Mouse (Mus musculus): ENCODE results near the gene Leprot. TPM values are rescaled to one million over a fixed set of nuclear protein-coding genes. Genes with fewer than 3 reads are reported as not detected.

Leprot gene
- polyA plus RNA-seq, 1 experiment from 2014 or later = 75.7 TPM

DNA sequence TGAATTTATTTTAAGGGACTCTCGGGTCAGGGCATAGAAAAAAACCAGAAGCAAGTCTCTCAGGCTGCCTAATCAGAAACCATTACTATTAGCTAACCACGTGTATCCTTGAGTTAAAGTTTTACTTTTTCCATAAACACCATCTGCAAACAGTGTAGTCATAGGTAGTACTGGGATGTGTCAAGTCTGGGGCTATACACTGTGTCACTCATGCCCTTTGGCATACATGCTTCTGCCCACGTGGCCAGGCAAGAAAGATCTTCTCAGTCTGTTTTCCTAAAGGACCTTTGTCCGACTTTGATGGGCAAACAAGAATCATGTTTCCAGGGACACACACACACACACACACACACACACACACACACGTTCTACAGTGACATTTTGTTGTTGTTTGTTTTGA, 27.3 kb downstream of the Leprot start:
- H3K9ac ChIP-seq (ENCODE audit: low read depth, low read length) = no peak overlapping the region
- H3K4me3 ChIP-seq (ENCODE audit: low read depth, low read length) = no peak overlapping the region
- H3K4me2 ChIP-seq = no peak overlapping the region
- H3K27ac ChIP-seq (ENCODE audit: low read depth, low read length) = no peak overlapping the region
- no peaks in the 10 kb centered on the region for H3K27me3 ChIP-seq (ENCODE audit: control insufficient read depth, insufficient read depth, low read length)
- no peak for ATAC-seq (replicated peaks; ENCODE audit: insufficient number of reproducible peaks, low FRiP score, low TSS enrichment)
- WGBS (ENCODE audit: insufficient replicate concordance) = 65% methylated on average over 5 of the region's 5 CpGs
- H3K36me3 ChIP-seq (ENCODE audit: control insufficient read depth, insufficient read depth, low read length) = no peaks in the 10 kb centered on the region
- H3K4me1 ChIP-seq (ENCODE audit: control insufficient read depth, insufficient read depth, low read length) = no peaks in the 10 kb centered on the region
- H3K9me3 ChIP-seq (replicated peaks; ENCODE audit: control insufficient read depth, low read length) = no peaks in the 10 kb centered on the region

DNA sequence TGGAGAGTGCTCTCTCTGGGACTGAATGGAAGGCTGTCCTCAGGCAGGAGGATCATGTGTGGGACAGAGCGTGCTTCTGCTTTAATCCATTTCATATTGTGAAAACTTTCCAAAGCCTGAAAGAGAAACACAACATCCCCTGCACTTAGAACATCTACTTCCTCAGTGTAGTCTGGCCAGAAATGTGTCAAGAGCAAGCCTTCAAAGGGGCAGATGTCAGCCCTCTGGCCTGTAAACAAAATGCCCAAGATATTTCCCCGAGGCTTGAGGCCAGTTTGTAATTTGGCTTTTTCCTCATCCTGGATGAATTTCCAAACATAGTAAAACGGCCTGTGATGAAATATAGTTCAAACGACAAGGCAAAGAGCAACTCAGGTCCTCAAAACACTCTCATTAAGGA, 28.2 kb downstream of the Leprot start:
- H3K27ac ChIP-seq (ENCODE audit: low read depth, low read length) = no peak overlapping the region
- 70% methylated on average over 4 of the region's 4 CpGs for WGBS (ENCODE audit: insufficient replicate concordance)
- ATAC-seq (replicated peaks; ENCODE audit: insufficient number of reproducible peaks, low FRiP score, low TSS enrichment) = no peak

DNA sequence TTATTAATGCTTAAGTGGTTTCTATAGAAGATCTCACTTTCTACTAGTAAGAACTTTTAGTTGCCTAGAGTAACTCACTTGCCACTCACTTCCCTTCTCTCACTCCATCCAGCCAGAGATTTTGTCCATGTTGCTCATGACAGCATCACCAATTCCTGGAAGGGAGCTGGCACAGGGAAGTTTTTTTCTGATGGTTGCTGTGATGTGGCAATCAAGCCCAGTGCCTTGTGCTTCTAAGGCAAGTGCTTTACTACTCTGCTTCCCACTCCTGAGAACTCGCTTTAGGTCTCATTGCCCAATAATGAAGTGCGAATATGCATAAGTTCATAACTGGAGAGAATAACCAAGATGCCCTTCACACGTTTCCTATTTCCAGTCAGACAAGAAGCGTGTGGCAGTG, 35.1 kb downstream of the Leprot start:
- H3K27ac ChIP-seq (ENCODE audit: low read depth, low read length) = no peak overlapping the region
- H3K4me3 ChIP-seq (ENCODE audit: low read depth, low read length) = no peak overlapping the region
- no peaks in the 10 kb centered on the region for H3K4me1 ChIP-seq (ENCODE audit: control insufficient read depth, insufficient read depth, low read length)
- H3K4me2 ChIP-seq = no peak overlapping the region
- no peak for ATAC-seq (replicated peaks; ENCODE audit: insufficient number of reproducible peaks, low FRiP score, low TSS enrichment)
- no peaks in the 10 kb centered on the region for H3K36me3 ChIP-seq (ENCODE audit: control insufficient read depth, insufficient read depth, low read length)
- H3K27me3 ChIP-seq (ENCODE audit: control insufficient read depth, insufficient read depth, low read length) = no peaks in the 10 kb centered on the region
- H3K9me3 ChIP-seq (replicated peaks; ENCODE audit: control insufficient read depth, low read length) = no peaks in the 10 kb centered on the region
- H3K9ac ChIP-seq (ENCODE audit: low read depth, low read length) = no peak overlapping the region
- 77% methylated on average over 4 of the region's 4 CpGs for WGBS (ENCODE audit: insufficient replicate concordance)

More for the DNA sequence above, 28.2 kb downstream of the Leprot start:
- no peaks in the 10 kb centered on the region for H3K27me3 ChIP-seq (ENCODE audit: control insufficient read depth, insufficient read depth, low read length)
- H3K4me3 ChIP-seq (ENCODE audit: low read depth, low read length) = no peak overlapping the region
- no peaks in the 10 kb centered on the region for H3K36me3 ChIP-seq (ENCODE audit: control insufficient read depth, insufficient read depth, low read length)
- no peak overlapping the region for H3K9ac ChIP-seq (ENCODE audit: low read depth, low read length)
- no peaks in the 10 kb centered on the region for H3K4me1 ChIP-seq (ENCODE audit: control insufficient read depth, insufficient read depth, low read length)
- no peak overlapping the region for H3K4me2 ChIP-seq
- no peaks in the 10 kb centered on the region for H3K9me3 ChIP-seq (replicated peaks; ENCODE audit: control insufficient read depth, low read length)

DNA sequence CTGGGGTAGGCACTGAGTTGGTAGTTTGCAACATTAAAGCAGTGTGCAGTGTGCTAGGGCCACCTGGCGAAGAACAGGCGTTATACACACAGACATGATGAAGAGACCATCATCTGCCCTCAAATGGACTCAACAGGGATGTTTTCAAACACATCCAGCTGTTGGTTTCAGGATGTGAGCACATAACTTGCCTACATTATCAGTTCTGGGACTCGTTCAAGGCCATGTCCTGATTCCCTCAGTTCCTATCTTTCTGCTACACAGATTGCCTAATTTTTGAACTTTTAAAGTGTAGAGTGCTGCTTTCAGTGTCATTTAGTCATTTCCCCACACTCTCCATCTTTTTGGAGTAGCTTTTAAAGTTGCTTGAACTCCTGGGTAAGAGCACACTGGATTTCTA, 35.6 kb downstream of the Leprot start:
- no peaks in the 10 kb centered on the region for H3K36me3 ChIP-seq (ENCODE audit: control insufficient read depth, insufficient read depth, low read length)
- ATAC-seq (replicated peaks; ENCODE audit: insufficient number of reproducible peaks, low FRiP score, low TSS enrichment) = no peak
- H3K4me3 ChIP-seq (ENCODE audit: low read depth, low read length) = no peak overlapping the region
- H3K4me2 ChIP-seq = no peak overlapping the region
- H3K27ac ChIP-seq (ENCODE audit: low read depth, low read length) = no peak overlapping the region
- no peaks in the 10 kb centered on the region for H3K4me1 ChIP-seq (ENCODE audit: control insufficient read depth, insufficient read depth, low read length)
- H3K27me3 ChIP-seq (ENCODE audit: control insufficient read depth, insufficient read depth, low read length) = no peaks in the 10 kb centered on the region
- no peaks in the 10 kb centered on the region for H3K9me3 ChIP-seq (replicated peaks; ENCODE audit: control insufficient read depth, low read length)
- no peak overlapping the region for H3K9ac ChIP-seq (ENCODE audit: low read depth, low read length)
- WGBS (ENCODE audit: insufficient replicate concordance) = 64% methylated on average over 3 of the region's 3 CpGs

DNA sequence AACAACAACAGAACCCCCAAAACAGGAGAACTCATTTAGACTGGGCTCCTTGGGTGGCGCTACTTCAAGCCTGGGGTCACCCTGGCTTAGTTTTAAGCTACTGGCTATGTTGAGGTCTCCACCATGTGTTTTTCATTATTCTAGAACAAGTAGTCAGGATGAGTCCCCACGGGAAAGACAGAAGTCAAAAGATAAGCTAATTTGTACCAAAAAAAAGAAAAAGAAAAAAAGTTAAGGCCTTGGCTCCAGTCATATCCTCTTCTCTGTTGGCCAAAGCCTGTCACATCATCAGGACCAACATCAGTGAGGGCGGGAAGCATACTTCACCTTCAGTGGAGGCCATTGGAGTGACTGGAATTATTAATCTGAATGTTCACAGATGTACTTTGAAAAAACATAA, 37.3 kb downstream of the Leprot start:
- no peaks in the 10 kb centered on the region for H3K4me1 ChIP-seq (ENCODE audit: control insufficient read depth, insufficient read depth, low read length)
- no peak overlapping the region for H3K9ac ChIP-seq (ENCODE audit: low read depth, low read length)
- 69% methylated on average over 3 of the region's 3 CpGs for WGBS (ENCODE audit: insufficient replicate concordance)

DNA sequence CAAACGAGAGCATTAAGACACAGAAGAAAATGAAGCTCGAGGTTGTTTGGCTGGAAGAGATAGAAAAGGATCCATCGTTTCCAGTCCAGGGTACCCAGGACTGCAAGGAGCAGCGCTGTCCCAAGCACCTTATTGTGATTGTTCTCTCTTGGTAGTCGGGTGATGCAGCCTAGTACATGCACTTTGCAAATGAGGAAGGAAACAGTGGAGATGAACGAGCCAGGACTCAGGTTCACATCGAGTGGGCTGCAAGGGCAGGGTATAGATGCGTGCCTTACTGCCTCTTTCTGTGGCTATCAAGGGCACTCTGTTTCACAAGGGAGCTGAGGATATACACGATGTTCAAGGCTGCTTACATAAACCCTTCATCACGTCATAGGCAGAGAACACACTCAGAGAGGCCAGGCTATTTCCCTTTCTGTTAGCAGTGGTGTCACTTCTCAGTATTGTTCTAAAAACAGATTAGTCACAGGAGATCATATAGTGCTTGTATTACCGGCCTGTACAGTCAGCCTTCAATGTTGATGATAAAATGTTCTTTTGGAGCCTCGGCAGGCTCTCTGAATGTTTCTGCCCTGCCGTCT, 38.8 kb downstream of the Leprot start:
- no peak overlapping the region for H3K27ac ChIP-seq (ENCODE audit: low read depth, low read length)
- H3K36me3 ChIP-seq (ENCODE audit: control insufficient read depth, insufficient read depth, low read length) = no peaks in the 10 kb centered on the region
- WGBS (ENCODE audit: insufficient replicate concordance) = 70% methylated on average over 13 of the region's 13 CpGs
- no peaks in the 10 kb centered on the region for H3K9me3 ChIP-seq (replicated peaks; ENCODE audit: control insufficient read depth, low read length)
- H3K9ac ChIP-seq (ENCODE audit: low read depth, low read length) = no peak overlapping the region
- H3K27me3 ChIP-seq (ENCODE audit: control insufficient read depth, insufficient read depth, low read length) = no peaks in the 10 kb centered on the region
- H3K4me3 ChIP-seq (ENCODE audit: low read depth, low read length) = no peak overlapping the region
- ATAC-seq (replicated peaks; ENCODE audit: insufficient number of reproducible peaks, low FRiP score, low TSS enrichment) = no peak
- H3K4me2 ChIP-seq = no peak overlapping the region
- H3K4me1 ChIP-seq (ENCODE audit: control insufficient read depth, insufficient read depth, low read length) = no peaks in the 10 kb centered on the region

More for the DNA sequence above, 37.3 kb downstream of the Leprot start:
- ATAC-seq (replicated peaks; ENCODE audit: insufficient number of reproducible peaks, low FRiP score, low TSS enrichment) = no peak
- H3K27ac ChIP-seq (ENCODE audit: low read depth, low read length) = no peak overlapping the region
- no peaks in the 10 kb centered on the region for H3K36me3 ChIP-seq (ENCODE audit: control insufficient read depth, insufficient read depth, low read length)
- no peak overlapping the region for H3K4me2 ChIP-seq
- no peak overlapping the region for H3K4me3 ChIP-seq (ENCODE audit: low read depth, low read length)
- H3K27me3 ChIP-seq (ENCODE audit: control insufficient read depth, insufficient read depth, low read length) = no peaks in the 10 kb centered on the region
- no peaks in the 10 kb centered on the region for H3K9me3 ChIP-seq (replicated peaks; ENCODE audit: control insufficient read depth, low read length)

DNA sequence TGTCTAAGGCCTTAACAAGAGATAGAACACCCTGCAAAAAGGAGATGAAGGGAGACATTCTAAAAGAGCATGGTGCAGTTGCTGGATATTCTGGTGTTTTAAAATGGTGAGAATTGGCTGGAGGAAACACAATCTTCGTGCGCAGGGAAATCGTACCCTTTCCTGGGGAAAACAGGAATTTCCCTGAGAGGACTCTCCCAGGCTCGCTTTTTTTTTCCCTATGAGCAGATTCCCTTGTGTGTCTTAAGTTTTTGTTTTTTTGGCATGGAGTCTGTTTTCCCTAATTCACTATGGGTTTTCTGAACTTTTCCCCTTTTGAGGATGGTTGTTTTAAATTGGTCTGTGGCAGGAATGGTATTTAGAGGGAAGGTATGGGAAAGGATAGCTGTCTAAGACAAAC, 41.7 kb downstream of the Leprot start:
- Histone ChIP-seq H3K9me3 (replicated peaks; ENCODE audit: control insufficient read depth, low read length) (no peaks in the 10 kb centered on the region), H3K36me3 (ENCODE audit: control insufficient read depth, insufficient read depth, low read length) (no peaks in the 10 kb centered on the region), H3K9ac (ENCODE audit: low read depth, low read length) (no peak overlapping the region), H3K4me1 (ENCODE audit: control insufficient read depth, insufficient read depth, low read length) (no peaks in the 10 kb centered on the region), H3K27me3 (ENCODE audit: control insufficient read depth, insufficient read depth, low read length) (no peaks in the 10 kb centered on the region), H3K4me3 (ENCODE audit: low read depth, low read length) (no peak overlapping the region), H3K4me2 (no peak overlapping the region), H3K27ac (ENCODE audit: low read depth, low read length) (no peak overlapping the region)
- ATAC-seq (replicated peaks; ENCODE audit: insufficient number of reproducible peaks, low FRiP score, low TSS enrichment) = no peak
- WGBS (ENCODE audit: insufficient replicate concordance) = 82% methylated on average over 4 of the region's 4 CpGs

DNA sequence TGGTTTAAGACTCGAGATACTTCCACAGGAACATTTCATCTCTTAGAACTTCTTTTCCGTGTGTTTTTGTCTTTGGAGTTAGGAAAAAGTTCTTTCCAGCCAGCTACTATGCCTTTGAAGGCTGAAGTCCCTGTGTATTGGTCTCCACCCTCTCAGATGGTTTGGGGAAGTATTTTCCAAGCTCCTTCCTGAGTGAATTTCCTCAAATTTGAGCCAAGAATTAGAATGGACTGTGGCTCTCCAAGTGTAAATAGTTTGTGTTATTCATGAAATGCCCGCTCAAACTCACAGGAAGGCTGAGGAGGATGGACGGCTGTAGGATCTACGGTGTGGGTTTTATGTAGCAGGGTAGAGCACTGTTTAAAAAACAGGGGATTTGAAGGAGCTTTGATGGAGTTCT, 42.1 kb downstream of the Leprot start:
- Histone ChIP-seq H3K4me2 (no peak overlapping the region), H3K27ac (ENCODE audit: low read depth, low read length) (no peak overlapping the region), H3K4me3 (ENCODE audit: low read depth, low read length) (no peak overlapping the region), H3K27me3 (ENCODE audit: control insufficient read depth, insufficient read depth, low read length) (no peaks in the 10 kb centered on the region), H3K9ac (ENCODE audit: low read depth, low read length) (no peak overlapping the region), H3K36me3 (ENCODE audit: control insufficient read depth, insufficient read depth, low read length) (no peaks in the 10 kb centered on the region), H3K9me3 (replicated peaks; ENCODE audit: control insufficient read depth, low read length) (no peaks in the 10 kb centered on the region), H3K4me1 (ENCODE audit: control insufficient read depth, insufficient read depth, low read length) (no peaks in the 10 kb centered on the region)
- 72% methylated on average over 5 of the region's 5 CpGs for WGBS (ENCODE audit: insufficient replicate concordance)
- no peak for ATAC-seq (replicated peaks; ENCODE audit: insufficient number of reproducible peaks, low FRiP score, low TSS enrichment)

DNA sequence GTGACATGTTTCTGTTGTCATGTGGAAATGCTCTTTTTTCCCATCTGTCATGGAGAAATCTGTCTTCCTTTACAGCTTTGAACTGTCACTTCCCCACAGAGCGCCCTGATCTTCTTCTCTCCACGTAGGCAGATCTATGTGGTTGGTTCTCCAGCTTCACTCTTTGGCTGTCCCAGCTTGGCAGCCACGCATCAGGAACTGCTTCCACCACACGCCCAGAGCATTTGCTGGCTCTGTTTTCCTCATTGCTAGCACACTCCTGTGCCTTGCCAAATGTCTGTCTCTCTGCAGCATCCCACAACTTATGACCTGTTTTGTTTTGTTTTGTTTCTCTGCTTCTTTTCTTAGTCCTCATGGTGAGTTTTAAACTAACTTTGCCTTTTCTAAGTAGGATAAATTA, 45.4 kb downstream of the Leprot start:
- Histone ChIP-seq H3K9me3 (replicated peaks; ENCODE audit: control insufficient read depth, low read length) (no peaks in the 10 kb centered on the region), H3K4me1 (ENCODE audit: control insufficient read depth, insufficient read depth, low read length) (no peaks in the 10 kb centered on the region), H3K27me3 (ENCODE audit: control insufficient read depth, insufficient read depth, low read length) (no peaks in the 10 kb centered on the region), H3K4me2 (no peak overlapping the region), H3K36me3 (ENCODE audit: control insufficient read depth, insufficient read depth, low read length) (no peaks in the 10 kb centered on the region), H3K9ac (ENCODE audit: low read depth, low read length) (no peak overlapping the region), H3K27ac (ENCODE audit: low read depth, low read length) (no peak overlapping the region), H3K4me3 (ENCODE audit: low read depth, low read length) (no peak overlapping the region)
- 70% methylated on average over 4 of the region's 4 CpGs for WGBS (ENCODE audit: insufficient replicate concordance)
- no peak for ATAC-seq (replicated peaks; ENCODE audit: insufficient number of reproducible peaks, low FRiP score, low TSS enrichment)
